Mouse (Mus musculus) left cerebral cortex, postnatal 4 days (tissue): ENCODE measurements around the gene Ankrd39. TPM values are rescaled to one million over a fixed set of nuclear protein-coding genes. Genes with fewer than 3 reads are reported as not detected.

Experiments
- DNase-seq: peaks from one replicate; pipeline ENCODE4 v3.0.0-alpha.2; 2022
- intact Hi-C: fragments of 180-260 bp; cut with DNase I; formaldehyde crosslinking; loops from one replicate; pipeline ENCODE4 v1.15.1; 2025
- total RNA-seq, 2 experiments: library from RNA; stranded (reverse); gene quantifications; 2 replicates each; pipeline ENCODE4 v1.2.3; 2021

Ankrd39 gene
- total RNA-seq, 2 experiments from 2014 or later: 13.4 to 15.1 TPM

- DNase-seq: peak; percentile 82
- intact Hi-C loops: no loop called here
Observed at GRCm38 (mm10) chr1:36535477-36536396, 11.5 kb downstream of the Ankrd39 start.

- no peak for DNase-seq
- intact Hi-C loops: no loop called here
Observed at GRCm38 (mm10) chr1:36534595-36535058, 12.6 kb downstream of the Ankrd39 start.

GRCm38 (mm10) chr1:36533546-36533945 lies 13.7 kb downstream of the Ankrd39 start:
- intact Hi-C loops: no loop called here
- no peak for DNase-seq

- DNase-seq: no peak
- intact Hi-C loops: no loop called here
Observed at GRCm38 (mm10) chr1:36531461-36531860, 15.8 kb downstream of the Ankrd39 start.

GRCm38 (mm10) chr1:36530962-36531361 lies 16.3 kb downstream of the Ankrd39 start:
- DNase-seq: no peak
- intact Hi-C loops: no loop called here

- intact Hi-C loops: no loop called here
- no peak for DNase-seq
Observed at GRCm38 (mm10) chr1:36530485-36530884, 16.8 kb downstream of the Ankrd39 start.

- intact Hi-C loops: no loop called here
- DNase-seq: no peak
Observed at GRCm38 (mm10) chr1:36529875-36530274, 17.4 kb downstream of the Ankrd39 start.

GRCm38 (mm10) chr1:36529274-36529673 lies 18.0 kb downstream of the Ankrd39 start:
- intact Hi-C loops: no loop called here
- DNase-seq: no peak

GRCm38 (mm10) chr1:36528351-36528750 lies 18.9 kb downstream of the Ankrd39 start:
- intact Hi-C loops: no loop called here
- peak; percentile 70 for DNase-seq

- no peak for DNase-seq
- intact Hi-C loops: no loop called here
Observed at GRCm38 (mm10) chr1:36526903-36527302, 20.3 kb downstream of the Ankrd39 start.

- no peak for DNase-seq
- intact Hi-C loops: no loop called here
Observed at GRCm38 (mm10) chr1:36525774-36526173, 21.5 kb downstream of the Ankrd39 start.

- DNase-seq: no peak
- intact Hi-C loops: no loop called here
Observed at GRCm38 (mm10) chr1:36524058-36524457, 23.2 kb downstream of the Ankrd39 start.

GRCm38 (mm10) chr1:36523332-36524013 lies 23.8 kb downstream of the Ankrd39 start:
- DNase-seq: peak; percentile 81
- intact Hi-C loops: no loop called here

- intact Hi-C loops: no loop called here
- DNase-seq: no peak
Observed at GRCm38 (mm10) chr1:36522210-36522609, 25.0 kb downstream of the Ankrd39 start.

GRCm38 (mm10) chr1:36519626-36520025 lies 27.6 kb downstream of the Ankrd39 start:
- intact Hi-C loops: no loop called here
- DNase-seq: no peak

- intact Hi-C loops: no loop called here
- DNase-seq: no peak
Observed at GRCm38 (mm10) chr1:36518259-36518658, 29.0 kb downstream of the Ankrd39 start.

GRCm38 (mm10) chr1:36513718-36514117 lies 33.5 kb downstream of the Ankrd39 start:
- DNase-seq: peak; percentile 63
- intact Hi-C loops: no loop called here

- intact Hi-C loops: no loop called here
- no peak for DNase-seq
Observed at GRCm38 (mm10) chr1:36513310-36513709, 33.9 kb downstream of the Ankrd39 start.

GRCm38 (mm10) chr1:36512966-36513280 lies 34.3 kb downstream of the Ankrd39 start:
- intact Hi-C loops: no loop called here
- no peak for DNase-seq

- intact Hi-C loops: no loop called here
- DNase-seq: peak; percentile 51
Observed at GRCm38 (mm10) chr1:36512089-36512965, 34.9 kb downstream of the Ankrd39 start.
